Mouse (Mus musculus) lung, postnatal 0 days (tissue): Measurements from ENCODE around the gene Armc8. TPM values are rescaled to one million over a fixed set of nuclear protein-coding genes. Genes with fewer than 3 reads are reported as not detected.

Experiments used
- ATAC-seq: fragments of 200-750 bp; cut with Nextera tagmentation; 2 replicates; pipeline ENCODE4 v1.8.0; 2017; ENCODE audit warnings: moderate library complexity
- DNase-seq: peaks from one replicate; pipeline ENCODE4 v3.0.0-alpha.2; 2016; ENCODE audit warnings: low spot score
- H3K27ac ChIP-seq: fragments of 300-500 bp; sonication (generic); 2 replicates; pipeline ENCODE4 v1.5.1; 2014; ENCODE audit warnings: antibody characterized with exemption, mild to moderate bottlenecking, low read length, mixed read lengths
- H3K27me3 ChIP-seq: fragments of 300-500 bp; sonication (generic); replicated peaks from 2 replicates; pipeline ENCODE4 v1.6.1; 2014; ENCODE audit warnings: low read length, mixed read lengths; ENCODE audit not compliant: insufficient read depth
- H3K36me3 ChIP-seq: fragments of 300-500 bp; sonication (generic); 2 replicates; pipeline ENCODE4 v1.6.1; 2014; ENCODE audit warnings: low read length, mixed read lengths; ENCODE audit not compliant: insufficient read depth
- H3K4me1 ChIP-seq: fragments of 300-500 bp; sonication (generic); 2 replicates; pipeline ENCODE4 v1.6.1; 2014; ENCODE audit warnings: antibody characterized with exemption, low read depth, low read length, mixed read lengths; ENCODE audit not compliant: insufficient read depth
- H3K4me2 ChIP-seq: fragments of 300-500 bp; sonication (generic); replicated peaks from 2 replicates; pipeline ENCODE4 v1.6.1; 2014; ENCODE audit warnings: low read depth, mild to moderate bottlenecking, low read length, moderate library complexity, mixed read lengths
- H3K4me3 ChIP-seq: fragments of 300-500 bp; sonication (generic); 2 replicates; pipeline ENCODE4 v1.5.1; 2014; ENCODE audit warnings: low read depth, low read length
- H3K9ac ChIP-seq: fragments of 300-500 bp; sonication (generic); replicated peaks from 2 replicates; pipeline ENCODE4 v1.6.1; 2014; ENCODE audit warnings: low read depth, mild to moderate bottlenecking
- H3K9me3 ChIP-seq: fragments of 300-500 bp; sonication (generic); 2 replicates; pipeline ENCODE4 v1.6.1; 2016; ENCODE audit warnings: low read length, mixed read lengths
- CTCF ChIP-seq: IDR thresholded peaks from 2 replicates; pipeline ENCODE4 v1.5.1; 2016; ENCODE audit warnings: antibody characterized with exemption, mild to moderate bottlenecking
- EP300 ChIP-seq: IDR thresholded peaks from 2 replicates; pipeline ENCODE4 v1.6.1; 2016; ENCODE audit warnings: antibody characterized with exemption, mild to moderate bottlenecking, control low read depth
- WGBS: fragments of 180-500 bp; shearing (Covaris S2); extraction: QIAGEN DNeasy Blood & Tissue Kit; methylation state at CpG from one replicate; pipeline ENCODE4 v1.1.7; 2014; 5-methylcytosine and 5-hydroxymethylcytosine counted together
- polyA plus RNA-seq: library from polyadenylated mRNA; unstranded; fragments of >200 nt; fragmentation: Nextera tagmentation; extraction: Ambion mirVana; gene quantifications from 2 replicates; pipeline ENCODE4 v1.2.1, GENCODE M21; 2015

The Armc8 gene
- polyA plus RNA-seq, 1 experiment from 2014 or later = 13.7 TPM

DNA sequence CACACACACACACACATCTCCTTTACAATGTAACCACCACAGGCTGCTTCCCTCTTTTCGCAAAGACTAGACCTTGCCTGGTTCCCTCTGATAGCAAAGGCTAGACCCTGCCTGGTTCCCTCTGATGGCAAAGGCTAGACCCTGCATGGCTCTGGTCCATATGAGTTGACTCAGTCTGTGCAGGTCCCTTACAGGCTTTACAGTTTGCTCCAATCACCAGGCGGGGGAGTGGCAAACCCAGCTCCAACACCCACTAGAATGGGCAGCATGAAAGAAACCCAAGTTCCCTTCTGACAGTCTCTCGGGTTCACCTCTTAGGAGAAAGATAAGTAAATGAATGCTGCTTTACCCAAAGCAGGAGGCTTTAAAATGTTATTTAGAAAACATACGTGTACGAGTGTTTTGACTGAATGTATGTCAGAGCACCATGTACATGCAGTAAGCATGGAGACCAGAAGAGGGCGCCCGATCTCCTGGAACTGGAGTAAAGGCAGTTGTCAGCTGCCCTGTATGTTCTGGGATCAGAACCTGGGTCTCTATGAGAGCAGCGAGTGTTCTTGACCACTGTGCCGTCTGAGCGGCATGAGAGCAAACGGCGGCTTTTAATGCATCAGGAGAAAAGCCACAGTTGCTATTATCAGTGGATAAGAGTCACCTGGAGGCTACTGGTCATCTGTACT is 110.0 kb downstream of the Armc8 start:
- Histone ChIP-seq H3K4me3 (no peak overlapping the region), H3K27ac (no peak overlapping the region), H3K4me1 (no peaks in the 10 kb centered on the region), H3K27me3 (no peaks in the 10 kb centered on the region), H3K9ac (no peak overlapping the region), H3K36me3 (no peaks in the 10 kb centered on the region), H3K4me2 (no peak overlapping the region), H3K9me3 (no peaks in the 10 kb centered on the region)
- ATAC-seq = no peak
- 37% methylated on average over 12 of the region's 12 CpGs for WGBS
- peak; percentile 43 for DNase-seq
- TF ChIP-seq EP300 (no peak), CTCF (peak; percentile 77)

- no peak for ATAC-seq
- Histone ChIP-seq H3K4me1 (no peaks in the 10 kb centered on the region), H3K36me3 (no peaks in the 10 kb centered on the region), H3K4me2 (no peak overlapping the region), H3K27me3 (no peaks in the 10 kb centered on the region), H3K9ac (no peak overlapping the region), H3K27ac (no peak overlapping the region), H3K4me3 (no peak overlapping the region), H3K9me3 (no peaks in the 10 kb centered on the region)
- WGBS = 67% methylated on average over 4 of the region's 4 CpGs
- TF ChIP-seq CTCF (no peak), EP300 (no peak)
- DNase-seq = no peak
Observed at GRCm38 (mm10) chr9:99454211-99454610, 114.5 kb downstream of the Armc8 start.

- DNase-seq = peak; percentile 50
- H3K36me3 ChIP-seq = no peaks in the 10 kb centered on the region
- H3K27ac ChIP-seq = no peak within 1 kb of the TSS
- no peak within 1 kb of the TSS for H3K4me3 ChIP-seq
- H3K4me1 ChIP-seq = no peaks in the 10 kb centered on the region; the same call in 1 of the 2 replicates
- WGBS = 12% methylated on average over 14 of the region's 14 CpGs
- no peaks in the 10 kb centered on the region for H3K9me3 ChIP-seq
- peak; percentile 70 for ATAC-seq
- no peaks in the 10 kb centered on the region for H3K27me3 ChIP-seq
- TF ChIP-seq CTCF = no peak
- TF ChIP-seq EP300 = no peak
- peak within 1 kb of the TSS; percentile 5; the same call in 1 of the 2 replicates for H3K4me2 ChIP-seq
- no peak within 1 kb of the TSS for H3K9ac ChIP-seq
Observed at GRCm38 (mm10) chr9:99451161-99451560, 117.5 kb downstream of the Armc8 start, which contains the start of gene Nme9. Gene Nme9, plus strand, starts transcription at chr9:99451475.

GRCm38 (mm10) chr9:99449886-99450647 is 118.6 kb downstream of the Armc8 start:
- 37% methylated on average over 9 of the region's 9 CpGs for WGBS
- DNase-seq = peak; percentile 59
- Histone ChIP-seq H3K27me3 (no peaks in the 10 kb centered on the region), H3K27ac (no peak overlapping the region), H3K9me3 (no peaks in the 10 kb centered on the region), H3K4me2 (no peak overlapping the region), H3K4me1 (no peaks in the 10 kb centered on the region; the same call in 1 of the 2 replicates), H3K9ac (no peak overlapping the region), H3K36me3 (no peaks in the 10 kb centered on the region), H3K4me3 (no peak overlapping the region)
- TF ChIP-seq CTCF (peak; percentile 67), EP300 (no peak)
- no peak; the same call in 1 of the 2 replicates for ATAC-seq

DNA sequence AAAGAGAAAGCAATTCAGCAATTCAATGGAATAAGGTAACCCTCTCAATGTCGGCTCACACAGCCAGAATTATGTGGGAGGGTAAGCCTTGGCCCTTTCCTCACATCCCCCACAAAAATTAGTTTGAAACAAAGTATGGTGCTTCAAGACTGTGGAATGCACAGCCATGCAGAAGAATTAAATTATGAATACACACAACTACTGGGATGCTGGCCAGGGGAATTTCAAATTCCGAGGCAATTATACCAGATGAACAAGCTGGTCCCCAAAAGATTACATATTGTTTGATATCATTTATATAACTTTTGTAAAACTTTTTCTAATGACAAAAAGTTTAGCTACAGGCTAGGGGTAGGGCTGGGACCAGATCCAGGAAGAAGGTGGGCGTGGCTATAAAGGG is 121.4 kb downstream of the Armc8 start:
- no peaks in the 10 kb centered on the region for H3K9me3 ChIP-seq

GRCm38 (mm10) chr9:99446259-99446658 is 122.4 kb downstream of the Armc8 start:
- H3K4me1 ChIP-seq = no peaks in the 10 kb centered on the region; the same call in 1 of the 2 replicates
- DNase-seq = no peak
- no peak overlapping the region for H3K27ac ChIP-seq
- ATAC-seq = no peak
- H3K9ac ChIP-seq = no peak overlapping the region
- no peaks in the 10 kb centered on the region for H3K27me3 ChIP-seq
- no peak for TF ChIP-seq EP300
- no peak for TF ChIP-seq CTCF
- no peaks in the 10 kb centered on the region for H3K9me3 ChIP-seq
- no peak overlapping the region for H3K4me3 ChIP-seq
- no peak overlapping the region for H3K4me2 ChIP-seq
- H3K36me3 ChIP-seq = no peaks in the 10 kb centered on the region

More for the DNA sequence above, 121.4 kb downstream of the Armc8 start:
- 39% methylated on average over 3 of the region's 3 CpGs for WGBS
- Histone ChIP-seq H3K9ac (no peak overlapping the region), H3K27ac (no peak overlapping the region), H3K27me3 (no peaks in the 10 kb centered on the region), H3K4me1 (no peaks in the 10 kb centered on the region; the same call in 1 of the 2 replicates), H3K36me3 (no peaks in the 10 kb centered on the region), H3K4me3 (no peak overlapping the region), H3K4me2 (no peak overlapping the region)
- ATAC-seq (no peak), DNase-seq (no peak)
- no peak for TF ChIP-seq EP300
- TF ChIP-seq CTCF = no peak
